Mouse (Mus musculus): Measurements from ENCODE around the gene Xpr1.

The Xpr1 gene

GRCm38 (mm10) chr1:155407697-155408576, 9.3 kb downstream of the Xpr1 start:
- DNase-seq (ENCODE audit: low read depth, low spot score): no peak

GRCm38 (mm10) chr1:155400056-155400455, 17.2 kb downstream of the Xpr1 start:
- no peak for DNase-seq (ENCODE audit: low read depth, low spot score)

GRCm38 (mm10) chr1:155394829-155395228, 22.4 kb downstream of the Xpr1 start:
- DNase-seq (ENCODE audit: low read depth, low spot score): peak; percentile 29

- DNase-seq (ENCODE audit: low read depth, low spot score): no peak
Measured at GRCm38 (mm10) chr1:155394021-155394420, 23.2 kb downstream of the Xpr1 start.

- DNase-seq (ENCODE audit: low read depth, low spot score): no peak
Measured at GRCm38 (mm10) chr1:155392825-155393224, 24.4 kb downstream of the Xpr1 start.

- no peak for DNase-seq (ENCODE audit: low read depth, low spot score)
Measured at GRCm38 (mm10) chr1:155391537-155391936, 25.7 kb downstream of the Xpr1 start.

GRCm38 (mm10) chr1:155388418-155388817, 28.8 kb downstream of the Xpr1 start:
- no peak for DNase-seq (ENCODE audit: low read depth, low spot score)

- no peak for DNase-seq (ENCODE audit: low read depth, low spot score)
Measured at GRCm38 (mm10) chr1:155386551-155386950, 30.7 kb downstream of the Xpr1 start.

- no peak for DNase-seq (ENCODE audit: low read depth, low spot score)
Measured at GRCm38 (mm10) chr1:155383319-155384302, 33.6 kb downstream of the Xpr1 start.

- no peak for DNase-seq (ENCODE audit: low read depth, low spot score)
Measured at GRCm38 (mm10) chr1:155381931-155382330, 35.3 kb downstream of the Xpr1 start.

GRCm38 (mm10) chr1:155379289-155379688, 37.9 kb downstream of the Xpr1 start:
- DNase-seq (ENCODE audit: low read depth, low spot score): no peak

GRCm38 (mm10) chr1:155372821-155373220, 44.4 kb downstream of the Xpr1 start:
- no peak for DNase-seq (ENCODE audit: low read depth, low spot score)

- DNase-seq (ENCODE audit: low read depth, low spot score): no peak
Measured at GRCm38 (mm10) chr1:155370075-155370658, 47.0 kb downstream of the Xpr1 start.

GRCm38 (mm10) chr1:155366366-155366765, 50.8 kb downstream of the Xpr1 start:
- DNase-seq (ENCODE audit: low read depth, low spot score): no peak

GRCm38 (mm10) chr1:155361502-155362126, 55.6 kb downstream of the Xpr1 start:
- DNase-seq (ENCODE audit: low read depth, low spot score): no peak

- no peak for DNase-seq (ENCODE audit: low read depth, low spot score)
Measured at GRCm38 (mm10) chr1:155353096-155353495, 64.1 kb downstream of the Xpr1 start.

GRCm38 (mm10) chr1:155351527-155351926, 65.7 kb downstream of the Xpr1 start:
- DNase-seq (ENCODE audit: low read depth, low spot score): no peak

GRCm38 (mm10) chr1:155348491-155348890, 68.7 kb downstream of the Xpr1 start:
- no peak for DNase-seq (ENCODE audit: low read depth, low spot score)

- DNase-seq (ENCODE audit: low read depth, low spot score): no peak
Measured at GRCm38 (mm10) chr1:155347339-155347738, 69.9 kb downstream of the Xpr1 start.

- no peak for DNase-seq (ENCODE audit: low read depth, low spot score)
Measured at GRCm38 (mm10) chr1:155344019-155344418, 73.2 kb downstream of the Xpr1 start.

- no peak for DNase-seq (ENCODE audit: low read depth, low spot score)
Measured at GRCm38 (mm10) chr1:155339622-155340021, 77.6 kb downstream of the Xpr1 start.
